Mouse (Mus musculus) layer of hippocampus, postnatal 25 days (tissue): Measurements from ENCODE around the gene Timp2. TPM values are rescaled to one million over a fixed set of nuclear protein-coding genes. Genes with fewer than 3 reads are reported as not detected.
"Not testable (repeated sequence)": the region's sequence is repeated elsewhere in the genome, so short reads cannot be mapped to it uniquely, and the experiment has no call there.

ENCODE experiments used
- DNase-seq, 2 experiments: peaks; one replicate each; pipeline ENCODE4 v3.0.0; 2022; ENCODE audit warnings: mixed read lengths in 2 of 2, low spot score in 1 of 2; ENCODE audit errors: extremely low spot score in 1 of 2
- total RNA-seq, 2 experiments: library from RNA; stranded (reverse); gene quantifications; 2 replicates each; pipeline ENCODE4 v1.2.3; 2021

Timp2 gene
- total RNA-seq: 100 to 1,000 TPM; 183 to 222 TPM

DNA sequence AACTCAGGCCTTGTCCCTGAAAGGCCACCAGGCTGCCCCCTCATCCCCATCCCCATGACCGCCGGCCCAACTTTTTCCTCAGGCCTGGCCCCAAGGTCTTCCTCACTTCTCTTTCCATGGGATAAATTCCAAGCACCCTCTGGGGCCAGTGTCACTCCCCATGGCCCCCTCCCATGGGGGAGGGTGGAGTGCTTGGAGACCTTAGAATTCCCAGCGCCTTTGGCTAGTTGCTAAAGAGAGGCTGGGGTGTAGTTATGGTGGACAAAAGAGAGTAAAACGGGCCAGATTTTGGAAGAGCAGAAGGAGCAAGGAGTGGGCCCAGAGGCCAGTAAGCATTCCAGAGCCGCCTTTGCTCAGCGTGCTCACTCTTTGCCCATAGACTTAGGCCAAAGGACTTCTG lies at the start of gene Timp2:
Gene Timp2, minus strand, starts transcription at position 101 of the 400 bp plus-strand sequence.
- DNase-seq: no peak

DNA sequence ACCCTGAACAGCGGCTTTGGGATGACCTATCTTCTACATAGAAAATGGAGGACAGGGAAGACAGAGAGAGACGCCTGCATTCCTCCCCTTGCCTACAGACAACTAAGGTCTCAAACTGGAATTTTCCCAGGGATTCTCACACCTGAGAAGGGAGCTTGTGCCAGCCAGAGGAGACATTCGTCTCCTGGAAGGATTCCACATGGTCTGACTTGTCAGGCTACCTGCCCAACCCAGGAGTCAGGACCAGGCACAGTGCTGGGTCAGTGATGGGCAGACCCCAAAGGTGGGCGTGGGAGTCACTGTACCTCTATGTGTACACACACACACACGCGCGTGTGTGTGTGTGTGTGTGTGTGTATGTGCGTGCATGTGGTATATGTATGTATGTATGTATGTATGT lies 49.8 kb upstream of the Timp2 start:
- no peak for DNase-seq

DNA sequence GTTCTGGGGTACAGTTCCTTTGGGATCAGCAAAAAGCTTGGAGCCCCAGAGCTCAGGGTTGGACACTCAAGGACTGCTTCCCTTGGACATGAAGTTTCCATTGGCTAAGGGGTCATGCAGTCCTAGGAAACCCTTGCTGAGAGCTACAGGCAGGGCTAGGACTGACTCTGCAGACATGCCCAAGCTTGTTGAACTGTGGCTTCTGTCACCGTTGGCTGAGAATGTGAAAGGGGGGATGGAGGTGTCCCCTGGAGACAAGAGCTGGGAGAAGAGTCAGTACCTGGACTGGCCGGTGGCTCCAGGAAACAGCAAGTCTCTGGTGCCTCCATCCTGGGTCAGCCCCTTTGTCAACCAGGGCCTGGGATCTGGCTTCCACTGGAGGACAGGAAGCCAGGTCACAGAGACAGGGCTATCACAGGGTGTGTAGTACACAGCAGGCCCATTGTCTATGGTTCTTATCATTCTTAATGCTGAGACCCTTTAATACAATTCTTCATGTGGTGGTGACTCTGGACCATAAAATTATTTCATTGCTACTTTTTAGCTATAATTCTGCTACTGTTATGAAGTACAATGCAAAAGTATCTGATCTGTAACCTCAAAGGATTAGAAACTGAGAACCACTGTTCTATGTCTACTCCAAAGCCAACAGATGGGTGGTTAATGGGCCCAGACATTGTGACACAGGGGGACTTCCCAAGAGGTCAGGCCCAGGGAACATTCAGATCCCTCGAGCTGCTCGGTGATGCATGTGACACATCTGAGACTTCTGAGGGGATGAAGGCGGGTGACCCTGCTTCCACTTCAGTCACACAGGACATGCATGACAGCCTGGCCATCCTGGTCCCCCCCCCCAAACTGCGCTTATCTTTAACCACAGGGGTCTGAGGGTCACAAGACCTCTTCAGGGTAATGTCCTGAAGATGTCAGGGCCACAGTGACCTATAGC lies 48.7 kb upstream of the Timp2 start:
- no peak for DNase-seq

DNA sequence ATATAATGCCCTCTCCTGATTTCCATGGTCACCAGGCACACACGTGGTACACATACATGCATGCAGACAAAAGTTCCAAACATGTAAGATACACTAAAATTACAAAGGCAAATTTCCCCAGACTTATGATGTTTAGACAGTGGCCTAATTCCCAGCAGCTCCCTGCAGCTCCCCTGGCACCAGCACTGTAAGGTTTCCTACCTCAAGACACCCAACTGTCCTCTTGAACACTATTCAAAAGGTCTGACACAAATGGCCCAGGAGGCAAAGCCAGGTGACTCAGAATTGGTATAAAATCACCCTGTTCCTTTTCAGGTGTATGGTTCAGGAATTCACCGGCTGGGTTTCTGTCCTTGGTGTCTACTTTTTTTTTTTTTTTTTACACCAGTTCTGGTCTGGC lies 47.6 kb upstream of the Timp2 start:
- DNase-seq: no peak

DNA sequence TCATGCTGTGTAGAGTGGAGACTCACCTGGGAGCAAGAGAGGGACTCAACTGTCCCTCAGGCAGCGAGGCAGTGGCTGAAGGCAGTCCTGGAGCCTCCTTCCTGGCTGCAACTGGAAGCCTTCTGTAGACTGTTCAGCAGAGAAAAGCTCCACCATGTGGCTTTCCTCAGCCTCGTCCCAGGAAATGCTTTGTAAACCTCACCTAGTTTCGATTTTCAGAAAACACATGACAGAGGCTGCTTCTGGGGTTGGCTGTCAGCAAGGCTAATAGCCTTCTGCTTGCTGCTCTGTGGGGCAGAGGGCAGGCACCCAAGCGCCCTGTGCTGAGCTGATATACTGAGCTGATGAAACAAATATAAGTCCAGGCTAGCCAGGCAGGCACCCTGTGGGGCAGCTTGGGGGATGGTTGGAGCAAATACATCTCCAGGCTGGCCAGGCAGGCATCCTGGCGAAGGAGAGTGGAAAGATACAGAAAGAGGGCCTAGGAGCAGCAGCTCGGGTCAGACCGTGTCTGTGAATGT lies 46.3 kb upstream of the Timp2 start, which contains the start of gene Lgals3bp:
Gene Lgals3bp, minus strand, starts transcription at position 333 of the 521 bp plus-strand sequence.
- DNase-seq: peak in 1 of 2 experiments; percentile 33

DNA sequence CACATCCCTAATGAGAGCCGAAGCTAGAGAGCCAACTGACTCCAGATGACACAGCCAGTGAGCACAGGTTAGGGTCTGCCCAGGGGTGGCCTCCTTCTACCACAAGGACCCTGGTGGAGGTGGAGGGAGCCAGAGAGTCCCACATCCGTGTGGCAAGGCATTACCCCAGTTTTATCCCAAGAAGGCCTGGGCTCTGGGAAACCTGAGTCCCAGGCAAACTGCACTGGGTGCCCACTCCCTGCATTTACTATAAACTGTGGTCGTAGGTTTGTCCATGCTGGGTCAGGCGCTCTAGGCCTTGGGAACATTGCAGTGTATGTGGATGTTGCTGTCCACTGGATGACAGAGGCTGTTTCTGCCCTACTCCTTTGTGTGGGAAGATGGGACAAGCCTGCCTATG lies 45.7 kb upstream of the Timp2 start:
- DNase-seq: peak in 1 of 2 experiments; percentile 6

DNA sequence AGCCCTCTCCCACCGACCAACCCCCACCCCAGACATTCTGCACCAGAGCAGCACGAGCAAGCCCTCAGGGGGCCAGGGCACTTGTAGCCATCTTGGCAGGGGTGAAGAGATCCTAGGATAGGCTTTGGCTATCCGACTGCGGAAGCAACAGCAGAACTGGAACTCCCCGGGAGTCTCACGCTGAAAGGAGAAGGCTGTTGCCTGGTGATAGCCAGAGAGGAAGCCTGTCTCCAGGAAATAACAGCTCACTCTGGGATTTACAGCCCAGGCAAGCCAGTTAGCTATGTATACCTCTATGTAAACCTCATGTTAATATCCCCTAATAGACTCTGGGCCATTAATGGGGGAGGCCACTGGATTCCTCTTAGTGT lies 45.0 kb upstream of the Timp2 start:
- peak in 1 of 2 experiments; percentile 9 for DNase-seq

DNA sequence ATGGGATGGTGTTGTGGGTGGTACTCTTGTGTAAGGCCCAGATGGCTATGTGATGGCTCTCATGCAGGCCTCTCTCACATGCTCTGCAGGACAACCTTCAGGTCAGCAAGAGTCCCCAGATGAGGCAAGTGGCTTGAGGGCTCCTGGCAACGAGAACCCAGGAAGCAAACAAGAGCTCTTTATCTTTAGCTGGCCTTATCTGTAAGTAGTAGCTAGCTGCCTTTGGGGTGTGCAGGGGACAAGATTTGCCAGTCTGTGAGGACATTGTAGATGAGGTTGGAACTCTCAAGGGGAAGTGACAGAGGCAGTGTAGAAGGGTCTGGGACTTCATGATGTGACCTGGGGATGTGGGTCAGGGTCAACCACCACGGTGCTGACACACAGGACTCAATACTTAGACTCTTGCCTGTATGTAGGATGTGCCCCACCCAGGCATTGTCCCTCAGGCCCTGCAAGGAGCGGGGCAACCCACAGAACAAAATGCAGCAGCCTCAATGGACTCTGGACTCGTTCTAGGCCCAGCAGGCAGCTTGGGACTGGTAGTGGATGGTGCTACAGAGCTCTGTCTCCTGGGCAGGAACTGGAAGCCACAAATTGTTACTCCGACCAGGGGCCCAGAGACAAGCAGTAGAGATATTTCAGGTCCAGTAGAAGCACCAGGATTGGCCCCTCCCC lies 44.5 kb upstream of the Timp2 start:
- peak in 1 of 2 experiments; percentile 2 for DNase-seq

DNA sequence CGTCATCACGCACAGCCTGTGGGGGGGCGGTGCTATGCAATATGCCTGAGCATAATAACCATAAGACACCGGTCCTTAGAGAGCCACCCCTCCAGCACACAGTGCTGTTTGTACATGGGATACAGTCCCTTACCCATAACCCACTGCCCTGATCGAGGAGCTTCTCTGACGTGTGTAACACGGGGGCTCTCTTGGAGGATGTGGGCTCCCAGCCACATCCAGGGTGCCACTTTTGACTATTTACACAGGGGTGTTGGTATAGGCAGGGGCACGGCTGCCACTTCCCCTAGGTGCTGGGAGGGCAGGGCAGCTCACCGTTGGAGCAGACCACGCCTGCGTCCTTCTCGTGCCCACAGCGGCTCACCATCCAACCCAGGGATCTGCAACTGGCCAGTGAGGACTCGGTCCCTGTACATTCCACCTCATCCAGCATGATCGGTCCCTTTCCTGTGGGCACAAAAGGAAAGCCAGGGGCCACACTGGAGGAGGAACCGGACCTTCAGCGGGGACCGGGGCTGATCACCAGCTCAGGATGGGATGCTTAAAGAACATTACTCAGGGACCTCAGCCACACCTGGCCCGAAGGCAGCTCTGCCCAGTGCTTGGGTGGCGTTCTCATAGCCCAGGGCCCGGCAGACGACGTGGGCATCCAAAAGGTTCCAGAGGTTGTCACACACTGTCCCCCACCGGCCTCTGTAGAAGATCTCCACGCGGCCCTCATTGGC lies 42.4 kb upstream of the Timp2 start:
- no peak for DNase-seq

DNA sequence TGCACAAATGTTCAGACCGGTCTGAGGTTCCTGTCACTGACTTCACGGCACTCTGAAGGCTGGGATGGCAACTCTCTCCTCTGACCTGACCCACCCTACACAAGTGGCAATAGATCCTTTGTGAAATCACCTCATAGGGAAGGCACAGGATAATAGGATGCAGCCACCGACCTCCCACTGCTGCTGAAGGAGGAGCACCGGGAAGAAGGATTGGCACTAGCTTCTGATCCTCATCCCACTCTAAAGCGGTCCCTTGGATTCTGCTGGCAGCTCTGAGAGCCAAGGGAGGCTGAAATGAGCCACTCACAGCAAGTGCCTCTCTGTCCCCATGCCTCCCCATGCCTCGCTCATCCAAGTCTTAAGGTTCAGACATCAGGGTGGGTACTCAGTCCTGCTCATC lies 39.0 kb upstream of the Timp2 start:
- peak in 1 of 2 experiments; percentile 1 for DNase-seq

DNA sequence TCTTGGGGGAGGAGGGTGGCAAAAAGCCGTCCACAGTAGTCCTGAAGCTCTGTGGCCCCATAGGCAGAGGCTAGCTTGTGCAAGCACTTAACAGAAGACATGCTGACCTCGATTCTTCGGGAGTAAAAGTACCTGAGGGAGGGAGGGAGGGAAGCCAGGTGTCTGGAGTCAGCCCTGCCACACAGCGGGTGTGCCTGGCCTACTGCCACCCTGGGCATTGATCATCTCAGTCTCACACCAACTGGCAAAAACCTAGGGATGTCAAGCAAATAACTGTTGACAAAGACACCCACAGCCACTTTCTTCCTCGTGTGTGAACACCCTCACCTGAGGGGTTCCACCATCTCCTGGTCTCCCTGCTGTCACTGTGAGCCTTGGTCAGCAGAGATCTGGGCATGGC lies 38.5 kb upstream of the Timp2 start:
- peak in 1 of 2 experiments; percentile 1 for DNase-seq

DNA sequence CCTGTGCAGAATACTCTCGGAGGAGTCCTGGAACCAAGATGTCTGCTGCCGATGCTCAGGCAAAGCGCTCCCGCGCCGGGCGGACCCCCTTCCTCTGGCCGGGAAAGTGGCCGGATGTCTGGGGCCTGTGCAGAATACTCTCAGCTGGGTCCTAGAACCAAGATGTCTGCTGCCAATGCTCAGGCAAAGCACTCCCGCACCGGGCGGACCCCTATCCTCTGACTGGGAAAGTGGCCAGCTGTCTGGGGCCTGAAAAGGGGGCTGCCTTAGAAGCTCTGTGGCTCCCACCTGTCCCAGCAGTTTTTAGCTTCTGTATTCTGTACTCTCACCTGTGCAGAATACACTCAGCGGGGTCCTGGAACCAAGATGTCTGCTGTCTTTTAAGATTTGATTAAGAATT lies 32.3 kb upstream of the Timp2 start:
- not testable (repeated sequence) for DNase-seq

DNA sequence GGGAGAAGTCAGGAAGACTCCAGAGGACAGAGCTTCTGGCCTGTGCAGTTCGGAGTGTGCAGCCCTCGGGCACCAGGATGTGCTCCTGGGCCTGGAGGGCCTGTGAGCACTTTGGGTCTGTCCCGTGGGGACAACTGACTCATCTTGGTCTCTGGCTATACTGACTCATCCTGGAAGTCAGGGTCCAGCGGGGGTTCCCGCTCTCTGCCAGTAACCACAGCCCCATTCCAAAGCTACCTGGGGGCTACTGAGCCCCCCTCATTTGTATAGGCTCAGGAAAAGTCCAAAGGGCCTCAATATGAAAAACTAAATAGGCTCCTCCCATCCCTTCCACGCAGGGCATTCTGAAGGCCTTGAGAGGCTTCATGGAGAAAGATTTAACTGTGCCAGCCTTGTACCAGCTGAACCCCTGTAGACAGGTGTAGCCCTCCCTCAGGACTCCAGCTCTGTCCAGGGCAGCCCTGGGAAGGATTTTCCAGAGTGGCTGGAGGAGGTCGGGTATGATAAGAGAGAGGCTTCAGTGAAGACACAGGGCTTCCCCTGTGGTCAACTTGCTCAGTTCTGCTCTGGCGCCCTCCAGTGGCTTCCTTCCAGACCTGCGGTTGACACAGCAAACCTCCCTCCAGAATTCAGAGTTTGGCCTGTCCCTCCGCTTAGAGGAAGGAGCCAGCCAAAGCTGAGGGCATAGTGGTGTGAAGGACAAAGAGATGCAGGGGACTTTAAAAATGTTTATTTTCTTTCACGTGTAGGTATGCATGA lies 23.9 kb upstream of the Timp2 start:
- peak; percentile 83 to 94 for DNase-seq

DNA sequence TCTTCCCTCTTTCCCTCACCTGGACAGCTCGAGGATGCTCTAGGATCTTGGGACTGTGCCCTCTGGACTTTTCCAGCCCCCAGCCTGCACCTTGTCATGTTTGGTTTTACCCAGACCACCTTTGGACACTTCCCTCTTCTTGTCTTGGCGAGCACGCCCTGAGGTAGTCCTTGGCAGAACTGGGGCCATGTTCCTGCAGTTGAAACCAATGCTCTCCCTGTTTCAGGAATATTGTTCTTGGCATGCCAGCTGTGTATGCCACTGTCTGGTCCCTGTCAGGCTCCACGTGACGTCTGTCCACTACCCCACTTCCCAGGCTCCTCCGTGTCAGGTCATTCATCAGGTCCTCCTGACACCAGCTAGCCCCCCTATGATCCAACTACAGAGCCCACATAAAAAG lies 23.1 kb upstream of the Timp2 start:
- no peak for DNase-seq

DNA sequence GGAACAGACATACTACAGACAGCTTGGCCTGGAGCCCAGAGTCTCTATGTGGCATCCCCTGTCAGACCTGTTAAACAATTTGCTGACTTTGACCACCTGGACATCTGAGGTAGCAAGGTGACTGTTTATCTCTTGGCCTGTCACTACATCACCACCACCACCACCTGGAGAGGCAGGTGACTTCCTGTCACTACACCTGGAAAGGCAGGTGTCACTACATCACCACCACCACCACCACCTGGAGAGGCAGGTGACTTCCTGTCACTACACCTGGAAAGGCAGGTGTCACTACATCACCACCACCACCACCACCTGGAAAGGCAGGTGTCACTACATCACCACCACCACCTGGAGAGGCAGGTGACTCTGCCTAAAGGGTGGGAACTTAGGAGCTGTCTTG lies 20.8 kb upstream of the Timp2 start:
- DNase-seq: not testable (repeated sequence)

DNA sequence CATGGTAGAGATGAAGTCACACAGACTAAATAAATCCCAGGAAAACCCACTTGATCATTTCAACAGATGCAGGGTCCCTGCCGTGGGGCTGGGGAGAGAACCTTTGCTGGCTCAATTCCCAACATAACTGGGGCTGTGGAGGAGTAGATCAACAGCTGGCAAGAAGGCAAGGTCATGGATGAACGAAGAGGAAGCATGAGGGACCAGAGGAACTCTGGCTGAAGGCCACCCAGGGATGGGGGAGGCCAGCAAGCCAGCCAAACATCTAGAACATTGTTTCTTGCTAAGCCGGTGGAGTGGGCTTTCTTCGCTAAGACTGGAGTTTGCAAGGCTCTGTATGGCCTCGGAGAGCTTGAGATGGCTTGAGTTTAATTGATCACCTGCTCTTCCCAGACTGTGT lies 20.3 kb upstream of the Timp2 start:
- DNase-seq: no peak

DNA sequence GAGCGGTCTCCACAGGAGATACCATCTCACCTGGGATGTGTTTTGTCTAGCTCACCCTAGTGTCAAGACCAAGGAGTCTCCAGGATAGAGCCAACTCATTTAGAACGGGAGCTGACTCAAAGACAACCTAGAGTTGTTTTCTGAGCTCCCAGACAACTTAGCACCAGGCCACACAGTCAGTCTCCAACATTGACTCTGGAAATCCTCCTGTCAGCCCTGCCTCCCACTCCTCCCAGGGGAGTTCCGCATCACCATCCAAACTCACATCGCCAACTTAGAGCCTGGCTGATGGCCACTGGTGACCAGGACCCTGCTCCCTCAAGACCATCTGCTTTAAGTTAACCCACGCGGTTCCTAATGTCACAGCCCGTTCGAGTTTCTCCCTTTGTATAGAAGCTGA lies 19.9 kb upstream of the Timp2 start:
- DNase-seq: no peak

DNA sequence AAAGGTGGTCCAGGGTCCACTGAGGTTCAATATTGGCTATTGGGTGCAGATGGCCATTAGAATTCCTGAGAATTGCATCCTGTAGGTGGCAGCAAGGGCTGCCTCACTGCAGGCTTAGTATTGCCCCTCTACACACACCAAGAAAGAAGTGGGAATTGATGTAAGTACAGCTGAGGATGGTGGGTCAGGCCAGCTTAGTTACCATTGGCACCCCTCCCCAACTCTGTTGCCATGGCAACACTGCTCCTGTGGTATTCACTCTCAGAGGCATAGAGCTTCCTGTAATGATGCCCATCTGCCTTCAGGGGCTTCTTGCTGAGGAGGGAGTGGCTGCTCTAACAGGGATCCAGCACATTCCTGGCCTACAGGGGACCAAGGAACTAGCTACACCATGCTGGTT lies 19.5 kb upstream of the Timp2 start:
- DNase-seq: no peak

DNA sequence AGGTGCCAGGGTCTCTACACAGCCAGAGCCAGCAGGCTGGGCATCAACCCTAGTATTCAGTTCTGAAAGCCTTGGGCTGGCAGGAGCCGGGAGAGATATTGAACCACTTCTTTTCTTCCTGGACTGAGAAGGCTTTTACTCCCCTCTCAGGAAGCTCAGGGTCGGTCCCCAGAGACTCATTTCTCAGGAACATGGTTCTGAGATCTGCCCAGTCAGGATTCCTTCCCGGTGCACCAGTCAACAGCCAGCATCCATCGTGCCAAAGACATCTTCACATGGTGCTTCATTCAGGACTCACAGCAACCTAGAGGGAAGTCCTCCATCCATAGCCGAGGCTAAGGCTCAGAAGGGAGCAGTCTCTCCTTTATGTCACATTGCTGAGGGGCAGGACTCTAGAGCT lies 19.0 kb upstream of the Timp2 start:
- DNase-seq: no peak

DNA sequence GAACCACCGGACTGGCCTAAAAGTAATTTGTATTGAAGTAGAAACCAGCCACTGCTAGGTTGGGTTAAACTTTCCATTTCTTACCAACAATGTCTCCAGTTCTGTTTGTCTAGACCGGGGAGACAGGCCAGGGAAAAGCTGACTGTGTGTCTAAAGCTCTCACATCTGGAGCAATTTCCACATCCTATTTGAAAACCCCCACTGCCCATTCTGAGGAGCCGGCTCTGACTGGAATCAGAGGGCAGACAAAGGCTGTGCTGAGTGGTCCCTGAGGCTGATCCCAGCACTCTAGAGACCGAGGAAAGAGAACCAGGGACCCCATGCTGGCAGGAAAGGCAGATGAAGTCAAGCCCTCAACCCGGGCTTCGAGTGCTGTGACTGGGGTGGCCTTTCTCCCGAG lies 17.1 kb upstream of the Timp2 start:
- DNase-seq: no peak
